Mouse (Mus musculus) cortical plate, adult 2 months (tissue): ENCODE data around the gene Slc43a2.

Source experiments
- CTCF ChIP-seq: fragments of 200-500 bp; IDR thresholded peaks from 2 replicates; pipeline ENCODE4 v1.5.1; 2011; ENCODE audit warnings: mild to moderate bottlenecking, control low read depth, low read length; ENCODE audit not compliant: insufficient read depth; ENCODE audit errors: extremely low read depth
- POLR2A ChIP-seq: fragments of 200-500 bp; IDR thresholded peaks from 2 replicates; pipeline ENCODE4 v1.6.1; 2011; ENCODE audit warnings: mild to moderate bottlenecking, low read length, control low read depth; ENCODE audit not compliant: insufficient read depth; ENCODE audit errors: extremely low read depth

DNA sequence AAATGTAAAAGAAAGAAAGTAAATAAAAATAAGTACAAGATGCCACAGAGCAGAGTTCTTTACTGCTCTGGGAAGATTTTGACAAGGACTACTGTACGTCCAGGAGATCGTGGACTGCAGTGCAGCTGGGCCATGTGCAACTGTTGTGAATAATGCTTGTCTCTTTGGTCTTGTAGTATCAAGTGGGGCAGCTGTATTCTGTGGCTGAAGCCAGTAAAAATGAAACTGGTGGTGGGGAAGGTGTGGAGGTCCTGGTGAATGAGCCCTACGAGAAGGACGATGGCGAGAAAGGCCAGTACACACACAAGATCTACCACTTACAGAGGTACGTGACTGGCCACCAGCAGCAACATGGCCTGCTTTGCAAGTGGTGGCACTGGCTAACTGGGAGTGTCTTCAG lies 66.5 kb downstream of the Slc43a2 start:
- TF ChIP-seq CTCF = no peak
- TF ChIP-seq POLR2A = no peak
